Mouse (Mus musculus): ENCODE results near the gene Erich6. TPM values are rescaled to one million over a fixed set of nuclear protein-coding genes. Genes with fewer than 3 reads are reported as not detected.

Erich6 gene
- polyA plus RNA-seq (2012; ENCODE audit: insufficient read depth, insufficient read length, missing spikeins) = not detected in 2 replicates

- no peak within 1 kb of the TSS for H3K27ac ChIP-seq (replicated peaks; ENCODE audit: low read depth, low read length)
- no peaks in the 10 kb centered on the region for H3K4me1 ChIP-seq (ENCODE audit: control insufficient read depth, insufficient read depth, insufficient read length, low read length)
- peak within 1 kb of the TSS; percentile 50 for H3K4me3 ChIP-seq (ENCODE audit: insufficient read depth, low read depth, low read length)
Measured at GRCm38 (mm10) chr3:58636406-58637295, at the start of gene Erich6. TSS of gene Erich6 (minus strand) at chr3:58637207.

GRCm38 (mm10) chr3:58686206-58686921 lies 49.4 kb upstream of the Erich6 start:
- no peak overlapping the region for H3K4me3 ChIP-seq (ENCODE audit: insufficient read depth, low read depth, low read length)
- no peaks in the 10 kb centered on the region; the same call in 1 of the 2 replicates for H3K4me1 ChIP-seq (ENCODE audit: control insufficient read depth, insufficient read depth, insufficient read length, low read length)
- no peak overlapping the region for H3K27ac ChIP-seq (replicated peaks; ENCODE audit: low read depth, low read length)

- Histone ChIP-seq H3K4me3 (ENCODE audit: insufficient read depth, low read depth, low read length) (no peak overlapping the region), H3K27ac (replicated peaks; ENCODE audit: low read depth, low read length) (no peak overlapping the region), H3K4me1 (ENCODE audit: control insufficient read depth, insufficient read depth, insufficient read length, low read length) (peaks cover 3% of the 10 kb centered on the region)
Measured at GRCm38 (mm10) chr3:58685396-58685795, 48.4 kb upstream of the Erich6 start.

- H3K4me3 ChIP-seq (ENCODE audit: insufficient read depth, low read depth, low read length) = no peak overlapping the region
- peaks cover 7% of the 10 kb centered on the region for H3K4me1 ChIP-seq (ENCODE audit: control insufficient read depth, insufficient read depth, insufficient read length, low read length)
- H3K27ac ChIP-seq (replicated peaks; ENCODE audit: low read depth, low read length) = no peak overlapping the region
Measured at GRCm38 (mm10) chr3:58683346-58683745, 46.3 kb upstream of the Erich6 start.

- Histone ChIP-seq H3K4me1 (ENCODE audit: control insufficient read depth, insufficient read depth, insufficient read length, low read length) (peaks cover 7% of the 10 kb centered on the region), H3K27ac (replicated peaks; ENCODE audit: low read depth, low read length) (no peak overlapping the region), H3K4me3 (ENCODE audit: insufficient read depth, low read depth, low read length) (no peak overlapping the region)
Measured at GRCm38 (mm10) chr3:58682336-58682735, 45.3 kb upstream of the Erich6 start.

GRCm38 (mm10) chr3:58681831-58682230 lies 44.8 kb upstream of the Erich6 start:
- H3K4me3 ChIP-seq (ENCODE audit: insufficient read depth, low read depth, low read length) = no peak overlapping the region
- H3K27ac ChIP-seq (replicated peaks; ENCODE audit: low read depth, low read length) = no peak overlapping the region
- H3K4me1 ChIP-seq (ENCODE audit: control insufficient read depth, insufficient read depth, insufficient read length, low read length) = peaks cover 7% of the 10 kb centered on the region

- Histone ChIP-seq H3K4me1 (ENCODE audit: control insufficient read depth, insufficient read depth, insufficient read length, low read length) (peaks cover 7% of the 10 kb centered on the region), H3K4me3 (ENCODE audit: insufficient read depth, low read depth, low read length) (no peak overlapping the region), H3K27ac (replicated peaks; ENCODE audit: low read depth, low read length) (no peak overlapping the region)
Measured at GRCm38 (mm10) chr3:58680943-58681637, 44.1 kb upstream of the Erich6 start.

GRCm38 (mm10) chr3:58679996-58680395 lies 43.0 kb upstream of the Erich6 start:
- peaks cover 7% of the 10 kb centered on the region for H3K4me1 ChIP-seq (ENCODE audit: control insufficient read depth, insufficient read depth, insufficient read length, low read length)
- H3K4me3 ChIP-seq (ENCODE audit: insufficient read depth, low read depth, low read length) = no peak overlapping the region
- H3K27ac ChIP-seq (replicated peaks; ENCODE audit: low read depth, low read length) = no peak overlapping the region

- H3K27ac ChIP-seq (replicated peaks; ENCODE audit: low read depth, low read length) = no peak overlapping the region
- no peak overlapping the region for H3K4me3 ChIP-seq (ENCODE audit: insufficient read depth, low read depth, low read length)
- peaks cover 7% of the 10 kb centered on the region for H3K4me1 ChIP-seq (ENCODE audit: control insufficient read depth, insufficient read depth, insufficient read length, low read length)
Measured at GRCm38 (mm10) chr3:58678905-58679304, 41.9 kb upstream of the Erich6 start.

- Histone ChIP-seq H3K4me3 (ENCODE audit: insufficient read depth, low read depth, low read length) (no peak overlapping the region), H3K27ac (replicated peaks; ENCODE audit: low read depth, low read length) (no peak overlapping the region), H3K4me1 (ENCODE audit: control insufficient read depth, insufficient read depth, insufficient read length, low read length) (peaks cover 7% of the 10 kb centered on the region)
Measured at GRCm38 (mm10) chr3:58678384-58678783, 41.4 kb upstream of the Erich6 start.

GRCm38 (mm10) chr3:58677615-58678014 lies 40.6 kb upstream of the Erich6 start:
- Histone ChIP-seq H3K27ac (replicated peaks; ENCODE audit: low read depth, low read length) (no peak overlapping the region), H3K4me3 (ENCODE audit: insufficient read depth, low read depth, low read length) (no peak overlapping the region), H3K4me1 (ENCODE audit: control insufficient read depth, insufficient read depth, insufficient read length, low read length) (peaks cover 7% of the 10 kb centered on the region)

GRCm38 (mm10) chr3:58673295-58673694 lies 36.3 kb upstream of the Erich6 start:
- Histone ChIP-seq H3K27ac (replicated peaks; ENCODE audit: low read depth, low read length) (no peak overlapping the region), H3K4me3 (ENCODE audit: insufficient read depth, low read depth, low read length) (no peak overlapping the region), H3K4me1 (ENCODE audit: control insufficient read depth, insufficient read depth, insufficient read length, low read length) (no peaks in the 10 kb centered on the region)

- no peak overlapping the region for H3K27ac ChIP-seq (replicated peaks; ENCODE audit: low read depth, low read length)
Measured at GRCm38 (mm10) chr3:58672481-58673183, 35.6 kb upstream of the Erich6 start.

GRCm38 (mm10) chr3:58671616-58672250 lies 34.7 kb upstream of the Erich6 start:
- no peaks in the 10 kb centered on the region for H3K4me1 ChIP-seq (ENCODE audit: control insufficient read depth, insufficient read depth, insufficient read length, low read length)
- H3K4me3 ChIP-seq (ENCODE audit: insufficient read depth, low read depth, low read length) = no peak overlapping the region
- H3K27ac ChIP-seq (replicated peaks; ENCODE audit: low read depth, low read length) = no peak overlapping the region

More at GRCm38 (mm10) chr3:58672481-58673183, 35.6 kb upstream of the Erich6 start:
- no peaks in the 10 kb centered on the region for H3K4me1 ChIP-seq (ENCODE audit: control insufficient read depth, insufficient read depth, insufficient read length, low read length)
- H3K4me3 ChIP-seq (ENCODE audit: insufficient read depth, low read depth, low read length) = no peak overlapping the region

All from brown adipose tissue, adult 24 weeks (tissue).